Mouse (Mus musculus): ENCODE measurements around the gene Nt5c1a. TPM values are rescaled to one million over a fixed set of nuclear protein-coding genes. Genes with fewer than 3 reads are reported as not detected.
"Not testable (repeated sequence)": the region's sequence is repeated elsewhere in the genome, so short reads cannot be mapped to it uniquely, and the experiment has no call there.

Nt5c1a gene
- polyA plus RNA-seq (2014; fragmentation: Nextera tagmentation; extraction: Ambion mirVana), result not detected in 2 replicates

GRCm38 (mm10) chr4:123201186-123202093, at the start of gene Nt5c1a:
Gene Nt5c1a, plus strand, starts transcription at chr4:123201504.
- H3K9me3 ChIP-seq (ENCODE audit: control insufficient read depth, low read length), result no peaks in the 10 kb centered on the region
- H3K4me3 ChIP-seq (ENCODE audit: low read depth, low read length), result peak within 1 kb of the TSS; percentile 40
- 0 out of 2 replicates have a peak, but pooled peaks have one; percentile 29 for ATAC-seq (replicated peaks; ENCODE audit: low FRiP score)
- H3K4me1 ChIP-seq (replicated peaks; ENCODE audit: control insufficient read depth, insufficient read depth, low read length), result peaks cover 6% of the 10 kb centered on the region
- H3K27ac ChIP-seq (ENCODE audit: low read depth, low read length), result no peak within 1 kb of the TSS
- H3K4me2 ChIP-seq, result peak within 1 kb of the TSS; percentile 65
- no peak for DNase-seq (ENCODE audit: low spot score)
- no peaks in the 10 kb centered on the region for H3K36me3 ChIP-seq (ENCODE audit: control insufficient read depth, insufficient read depth, low read length)
- H3K9ac ChIP-seq (ENCODE audit: low read depth, low read length), result no peak within 1 kb of the TSS
- peaks cover 59% of the 10 kb centered on the region for H3K27me3 ChIP-seq (replicated peaks; ENCODE audit: control insufficient read depth, insufficient read depth, low read length)
- 2% methylated on average over 57 of the region's 58 CpGs for WGBS

DNA sequence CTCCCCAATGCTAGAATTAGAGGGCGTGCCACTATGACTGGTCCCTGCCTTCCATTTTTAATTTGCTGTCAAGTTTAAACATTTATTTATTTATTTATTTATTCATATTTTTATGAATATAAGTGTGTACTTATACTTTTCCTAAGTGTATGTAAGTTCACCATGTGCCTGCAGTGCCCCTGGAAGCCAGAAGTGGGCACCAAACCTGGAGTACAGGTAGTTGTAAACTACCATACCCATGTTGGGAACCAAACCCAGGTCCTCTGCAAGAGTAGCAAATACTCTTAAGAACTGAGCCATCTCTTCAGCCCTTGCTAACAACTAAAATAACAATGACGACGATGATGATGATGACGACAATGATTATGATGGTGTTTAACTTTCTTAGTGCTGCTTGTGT, 49.3 kb upstream of the Nt5c1a start:
- H3K9ac ChIP-seq (ENCODE audit: low read depth, low read length), result no peak overlapping the region
- H3K27me3 ChIP-seq (replicated peaks; ENCODE audit: control insufficient read depth, insufficient read depth, low read length), result no peaks in the 10 kb centered on the region; the same call in 1 of the 2 replicates
- no peaks in the 10 kb centered on the region for H3K9me3 ChIP-seq (ENCODE audit: control insufficient read depth, low read length)
- no peak for DNase-seq (ENCODE audit: low spot score)
- H3K4me2 ChIP-seq, result no peak overlapping the region
- H3K36me3 ChIP-seq (ENCODE audit: control insufficient read depth, insufficient read depth, low read length), result no peaks in the 10 kb centered on the region
- no peaks in the 10 kb centered on the region for H3K4me1 ChIP-seq (replicated peaks; ENCODE audit: control insufficient read depth, insufficient read depth, low read length)
- H3K27ac ChIP-seq (ENCODE audit: low read depth, low read length), result no peak overlapping the region
- WGBS, result 71% methylated on average over 4 of the region's 4 CpGs
- ATAC-seq (replicated peaks; ENCODE audit: low FRiP score), result no peak
- H3K4me3 ChIP-seq (ENCODE audit: low read depth, low read length), result no peak overlapping the region

DNA sequence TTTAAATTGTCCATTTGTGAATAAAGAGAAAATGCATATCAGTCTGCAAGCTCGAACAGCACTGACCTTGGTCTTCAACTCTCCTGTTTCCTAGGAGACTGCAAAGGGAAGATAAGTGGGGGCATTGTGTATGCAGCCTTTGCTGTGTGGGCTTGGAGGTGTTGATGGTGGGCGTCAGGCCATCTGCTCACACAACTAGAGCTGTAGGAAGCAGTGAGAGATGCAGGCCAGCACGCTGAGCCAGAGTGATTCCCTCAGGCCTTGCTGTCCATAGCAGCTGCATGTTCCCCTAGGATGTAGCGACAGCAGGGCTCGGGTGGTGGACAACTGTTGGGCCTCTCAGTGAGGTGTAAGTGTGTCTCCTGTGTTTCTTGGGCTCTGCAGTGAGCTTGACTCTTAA, 48.3 kb upstream of the Nt5c1a start:
- Histone ChIP-seq H3K27ac (ENCODE audit: low read depth, low read length) (no peak overlapping the region), H3K9me3 (ENCODE audit: control insufficient read depth, low read length) (no peaks in the 10 kb centered on the region), H3K4me1 (replicated peaks; ENCODE audit: control insufficient read depth, insufficient read depth, low read length) (no peaks in the 10 kb centered on the region), H3K9ac (ENCODE audit: low read depth, low read length) (no peak overlapping the region), H3K36me3 (ENCODE audit: control insufficient read depth, insufficient read depth, low read length) (no peaks in the 10 kb centered on the region), H3K4me2 (no peak overlapping the region), H3K27me3 (replicated peaks; ENCODE audit: control insufficient read depth, insufficient read depth, low read length) (no peaks in the 10 kb centered on the region), H3K4me3 (ENCODE audit: low read depth, low read length) (no peak overlapping the region)
- ATAC-seq (replicated peaks; ENCODE audit: low FRiP score) (no peak), DNase-seq (ENCODE audit: low spot score) (no peak)
- whole genome bisulfite sequencing, result 48% methylated on average over 5 of the region's 5 CpGs

DNA sequence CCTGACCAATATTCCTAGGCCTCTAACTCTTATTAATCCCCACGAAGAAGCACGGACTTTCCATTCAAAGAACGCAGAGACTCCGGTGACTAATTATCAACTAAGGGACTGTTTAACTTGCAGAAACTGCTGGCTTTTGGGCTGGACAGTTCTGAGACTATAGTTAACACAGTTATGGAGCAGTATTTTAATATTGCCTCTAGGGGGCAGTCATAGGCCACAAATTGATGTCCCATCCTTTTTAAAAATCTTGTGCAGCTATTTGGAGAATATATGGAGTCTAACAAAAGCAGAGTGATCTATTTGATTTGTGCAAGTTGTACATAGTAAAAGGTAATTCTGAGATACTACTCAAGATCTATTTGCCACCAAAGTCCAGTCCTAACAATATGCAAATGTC, 46.3 kb upstream of the Nt5c1a start:
- DNase-seq (ENCODE audit: low spot score), result no peak
- no peak overlapping the region for H3K4me3 ChIP-seq (ENCODE audit: low read depth, low read length)
- ATAC-seq (replicated peaks; ENCODE audit: low FRiP score), result no peak
- no peaks in the 10 kb centered on the region for H3K9me3 ChIP-seq (ENCODE audit: control insufficient read depth, low read length)
- 22% methylated on average over 4 of the region's 4 CpGs for WGBS
- no peak overlapping the region for H3K27ac ChIP-seq (ENCODE audit: low read depth, low read length)
- no peaks in the 10 kb centered on the region for H3K27me3 ChIP-seq (replicated peaks; ENCODE audit: control insufficient read depth, insufficient read depth, low read length)
- no peak overlapping the region for H3K9ac ChIP-seq (ENCODE audit: low read depth, low read length)
- H3K36me3 ChIP-seq (ENCODE audit: control insufficient read depth, insufficient read depth, low read length), result no peaks in the 10 kb centered on the region
- no peaks in the 10 kb centered on the region for H3K4me1 ChIP-seq (replicated peaks; ENCODE audit: control insufficient read depth, insufficient read depth, low read length)
- no peak overlapping the region for H3K4me2 ChIP-seq

DNA sequence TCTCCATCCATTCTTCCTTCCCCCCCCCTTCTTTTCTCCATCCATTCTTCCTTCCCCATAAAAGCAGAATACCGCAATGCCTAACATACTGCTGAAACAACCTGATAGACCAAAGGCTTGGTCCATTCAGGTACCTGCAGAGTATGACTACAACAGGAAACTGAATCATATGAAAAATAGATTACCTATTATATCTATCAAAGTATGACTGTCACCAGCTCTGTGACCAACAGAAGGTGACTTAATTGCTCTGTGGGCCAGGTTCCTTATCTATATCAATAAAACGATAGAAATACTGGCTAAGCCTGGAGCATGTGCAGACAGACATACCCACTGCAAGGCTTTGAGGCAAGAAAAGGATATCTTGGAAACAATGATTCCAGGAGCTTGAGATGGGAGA, 45.9 kb upstream of the Nt5c1a start:
- DNase-seq (ENCODE audit: low spot score) (no peak), ATAC-seq (replicated peaks; ENCODE audit: low FRiP score) (no peak)
- no peaks in the 10 kb centered on the region for H3K36me3 ChIP-seq (ENCODE audit: control insufficient read depth, insufficient read depth, low read length)
- H3K27ac ChIP-seq (ENCODE audit: low read depth, low read length), result no peak overlapping the region
- no peak overlapping the region for H3K4me2 ChIP-seq
- no peak overlapping the region for H3K4me3 ChIP-seq (ENCODE audit: low read depth, low read length)
- no peaks in the 10 kb centered on the region for H3K27me3 ChIP-seq (replicated peaks; ENCODE audit: control insufficient read depth, insufficient read depth, low read length)
- 46% methylated on average over 2 of the region's 2 CpGs for whole genome bisulfite sequencing
- H3K4me1 ChIP-seq (replicated peaks; ENCODE audit: control insufficient read depth, insufficient read depth, low read length), result no peaks in the 10 kb centered on the region
- no peak overlapping the region for H3K9ac ChIP-seq (ENCODE audit: low read depth, low read length)
- H3K9me3 ChIP-seq (ENCODE audit: control insufficient read depth, low read length), result no peaks in the 10 kb centered on the region

DNA sequence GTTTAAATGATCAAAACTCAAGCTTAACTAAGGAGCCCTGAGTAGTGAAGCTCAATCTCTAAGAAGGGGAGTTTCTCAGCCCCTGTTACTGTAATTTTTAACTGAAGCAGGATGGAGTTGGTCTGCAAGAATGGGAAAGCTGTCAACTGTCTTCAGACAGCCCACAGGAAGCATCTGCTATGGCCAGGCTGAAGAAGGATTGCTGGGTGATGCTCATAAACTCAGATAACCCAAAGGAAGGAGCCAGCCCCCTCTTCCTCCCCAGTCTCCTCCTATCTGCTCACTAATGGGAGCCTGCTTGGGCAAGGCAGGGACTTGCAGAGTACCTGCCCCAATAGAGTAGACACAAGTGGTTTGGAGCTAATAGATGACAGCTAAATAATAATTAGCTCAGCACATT, 45.5 kb upstream of the Nt5c1a start:
- H3K27me3 ChIP-seq (replicated peaks; ENCODE audit: control insufficient read depth, insufficient read depth, low read length), result no peaks in the 10 kb centered on the region
- H3K36me3 ChIP-seq (ENCODE audit: control insufficient read depth, insufficient read depth, low read length), result no peaks in the 10 kb centered on the region
- no peak for DNase-seq (ENCODE audit: low spot score)
- H3K27ac ChIP-seq (ENCODE audit: low read depth, low read length), result no peak overlapping the region
- no peaks in the 10 kb centered on the region for H3K9me3 ChIP-seq (ENCODE audit: control insufficient read depth, low read length)
- H3K9ac ChIP-seq (ENCODE audit: low read depth, low read length), result no peak overlapping the region
- H3K4me1 ChIP-seq (replicated peaks; ENCODE audit: control insufficient read depth, insufficient read depth, low read length), result no peaks in the 10 kb centered on the region
- H3K4me2 ChIP-seq, result no peak overlapping the region
- H3K4me3 ChIP-seq (ENCODE audit: low read depth, low read length), result no peak overlapping the region
- no peak for ATAC-seq (replicated peaks; ENCODE audit: low FRiP score)

- 68% methylated on average over 6 of the region's 6 CpGs for WGBS
- H3K4me3 ChIP-seq (ENCODE audit: low read depth, low read length), result no peak overlapping the region
- H3K36me3 ChIP-seq (ENCODE audit: control insufficient read depth, insufficient read depth, low read length), result no peaks in the 10 kb centered on the region
- H3K27ac ChIP-seq (ENCODE audit: low read depth, low read length), result no peak overlapping the region
- no peak overlapping the region for H3K9ac ChIP-seq (ENCODE audit: low read depth, low read length)
- peaks cover 9% of the 10 kb centered on the region for H3K27me3 ChIP-seq (replicated peaks; ENCODE audit: control insufficient read depth, insufficient read depth, low read length)
- H3K4me2 ChIP-seq, result no peak overlapping the region
- DNase-seq (ENCODE audit: low spot score), result no peak
- H3K9me3 ChIP-seq (ENCODE audit: control insufficient read depth, low read length), result no peaks in the 10 kb centered on the region
- peaks cover 4% of the 10 kb centered on the region; the same call in 1 of the 2 replicates for H3K4me1 ChIP-seq (replicated peaks; ENCODE audit: control insufficient read depth, insufficient read depth, low read length)
- no peak for ATAC-seq (replicated peaks; ENCODE audit: low FRiP score)
Observed at GRCm38 (mm10) chr4:123160571-123160970, 40.7 kb upstream of the Nt5c1a start.

DNA sequence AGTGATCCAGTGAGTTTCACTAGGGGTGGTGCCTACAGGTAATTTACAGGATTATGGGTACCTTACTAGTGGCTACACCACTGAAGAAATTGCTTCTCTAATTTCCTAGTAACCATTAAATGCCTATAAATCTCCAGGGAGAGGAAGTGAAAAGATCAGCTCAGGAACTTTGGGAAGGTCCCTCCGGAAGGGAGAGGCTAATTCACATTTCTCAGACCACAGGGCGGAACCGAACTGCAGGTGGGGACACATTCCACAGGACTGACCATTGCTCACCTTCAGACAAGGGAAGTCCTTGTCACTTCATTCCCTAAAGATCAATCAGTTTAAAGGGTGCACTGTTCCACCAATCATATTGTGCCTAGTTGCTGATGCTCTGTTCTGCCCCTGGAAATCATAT, 40.1 kb upstream of the Nt5c1a start:
- not testable (repeated sequence) for H3K9ac ChIP-seq (ENCODE audit: low read depth, low read length); H3K36me3 ChIP-seq (ENCODE audit: control insufficient read depth, insufficient read depth, low read length); H3K27ac ChIP-seq (ENCODE audit: low read depth, low read length); ATAC-seq (replicated peaks; ENCODE audit: low FRiP score); DNase-seq (ENCODE audit: low spot score); H3K27me3 ChIP-seq (replicated peaks; ENCODE audit: control insufficient read depth, insufficient read depth, low read length); H3K4me3 ChIP-seq (ENCODE audit: low read depth, low read length); H3K9me3 ChIP-seq (ENCODE audit: control insufficient read depth, low read length); H3K4me1 ChIP-seq (replicated peaks; ENCODE audit: control insufficient read depth, insufficient read depth, low read length); H3K4me2 ChIP-seq
- 81% methylated on average over 3 of the region's 3 CpGs for WGBS

All from liver, embryonic 11.5 days (tissue).